In the genomic region with DNA sequence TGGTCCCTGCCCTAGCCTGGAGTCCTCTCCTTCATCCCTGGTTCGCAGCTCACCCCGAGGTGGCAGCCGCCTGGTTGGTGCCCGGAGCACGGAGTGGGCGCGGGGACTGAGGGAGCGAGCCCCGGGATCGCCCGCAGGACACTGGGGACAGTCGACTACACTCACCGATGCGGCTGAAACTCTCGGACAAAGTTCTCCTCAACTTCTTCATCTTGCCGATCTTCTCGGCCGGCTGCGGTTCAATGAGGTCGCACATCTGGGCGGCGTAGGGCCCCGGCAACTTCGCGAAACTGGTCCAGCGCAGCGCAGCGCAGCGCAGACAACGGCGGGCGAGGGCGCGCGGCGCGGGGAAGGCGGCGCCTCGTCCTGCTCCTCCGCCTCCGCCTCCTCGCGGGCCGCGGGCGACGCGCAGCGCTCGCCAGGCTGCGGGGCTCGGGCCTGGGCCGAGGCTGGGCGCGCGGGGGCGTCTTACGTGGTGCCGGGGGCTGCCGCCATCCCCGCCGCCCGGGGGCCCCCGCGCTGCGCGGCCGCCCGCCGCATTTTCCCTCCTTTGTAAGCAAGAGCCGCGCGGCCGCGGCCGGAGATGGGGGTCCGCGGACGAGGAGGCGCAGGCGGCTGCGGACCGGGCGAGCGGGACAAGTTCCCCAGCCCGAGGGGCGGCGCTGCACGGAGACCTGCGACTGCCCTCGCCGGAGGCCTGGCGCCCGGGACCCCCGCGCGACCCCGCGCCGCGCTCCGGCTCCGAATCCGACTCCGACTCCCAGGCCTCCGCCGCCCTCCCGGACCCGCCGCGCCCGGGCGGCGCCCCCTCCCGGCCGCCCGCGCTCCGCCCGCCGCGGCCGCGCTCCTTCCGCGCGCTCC, we compare ENCODE assay signal across 8 mouse cellular contexts. TPM values are rescaled to one million over a fixed set of nuclear protein-coding genes. Genes with fewer than 3 reads are reported as not detected.
DNase-seq lines count a peak whose midpoint lies in the region; ATAC-seq and TF ChIP-seq lines count a peak whose summit lies in the region.

No protein-coding gene starts in this region.

- H3K9me3 ChIP-seq in erythroblast, embryonic 14.5 days (ENCODE audit: control insufficient read depth, low read length) = no peaks in the 10 kb centered on the region; the same call in 1 of the 2 replicates
- no peaks in the 10 kb centered on the region for H3K9me3 ChIP-seq in embryonic facial prominence, embryonic 13.5 days
- H3K9me3 ChIP-seq in heart, embryonic 10.5 days = no peaks in the 10 kb centered on the region
- no peaks in the 10 kb centered on the region for H3K9me3 ChIP-seq in kidney, embryonic 15.5 days (replicated peaks)
- no peaks in the 10 kb centered on the region for H3K9me3 ChIP-seq in midbrain, postnatal 0 days (ENCODE audit: low read length)
- H3K9me3 ChIP-seq in stomach, embryonic 15.5 days = no peaks in the 10 kb centered on the region

- peak overlapping the region; percentile 50 for H3K4me3 ChIP-seq in erythroblast, embryonic 14.5 days (replicated peaks)
- H3K4me3 ChIP-seq in embryonic facial prominence, embryonic 13.5 days = peak overlapping the region; percentile 83
- H3K4me3 ChIP-seq in heart, embryonic 10.5 days = peak overlapping the region; percentile 82
- peak overlapping the region; percentile 79 for H3K4me3 ChIP-seq in kidney, embryonic 15.5 days (replicated peaks)
- H3K4me3 ChIP-seq in liver, adult 2 months (ENCODE audit: insufficient read depth, low read depth, low read length) = peak overlapping the region; percentile 77
- peak overlapping the region; percentile 62 for H3K4me3 ChIP-seq in midbrain, postnatal 0 days (ENCODE audit: low read depth, low read length)
- H3K4me3 ChIP-seq in stomach, embryonic 15.5 days (replicated peaks) = peak overlapping the region; percentile 73

- peak; percentile 80 for DNase-seq in heart, embryonic 10.5 days (ENCODE audit: low spot score)
- DNase-seq in liver, adult 2 months (ENCODE audit: extremely low read depth, low read depth, low spot score) = no peak
- peak; percentile 64 for DNase-seq in midbrain, postnatal 0 days (ENCODE audit: low spot score)

- no peaks in the 10 kb centered on the region for H3K79me2 ChIP-seq in liver, adult 2 months (ENCODE audit: control insufficient read depth, insufficient read depth, low read length)

- no peak for ATAC-seq in erythroblast, adult 5-6 weeks (replicated peaks; ENCODE audit: low FRiP score, poor library complexity, severe bottlenecking)
- ATAC-seq in embryonic facial prominence, embryonic 13.5 days (ENCODE audit: insufficient number of reproducible peaks, insufficient read depth, low FRiP score, low TSS enrichment, low read depth) = peak; percentile 89
- ATAC-seq in kidney, embryonic 15.5 days (replicated peaks; ENCODE audit: low FRiP score) = peak; percentile 94
- ATAC-seq in midbrain, postnatal 0 days (ENCODE audit: low FRiP score) = peak; percentile 91
- ATAC-seq in stomach, embryonic 15.5 days (ENCODE audit: insufficient read depth, low FRiP score, low read depth) = peak; percentile 90

- no peaks in the 10 kb centered on the region for H3K4me1 ChIP-seq in erythroblast, embryonic 14.5 days (ENCODE audit: control insufficient read depth)
- H3K4me1 ChIP-seq in embryonic facial prominence, embryonic 13.5 days = peaks cover 25% of the 10 kb centered on the region
- peaks cover 14% of the 10 kb centered on the region for H3K4me1 ChIP-seq in heart, embryonic 10.5 days
- peaks cover 19% of the 10 kb centered on the region for H3K4me1 ChIP-seq in kidney, embryonic 15.5 days
- H3K4me1 ChIP-seq in liver, adult 2 months (ENCODE audit: control insufficient read depth, insufficient read depth, low read length) = no peaks in the 10 kb centered on the region
- peaks cover 6% of the 10 kb centered on the region; the same call in 1 of the 2 replicates for H3K4me1 ChIP-seq in midbrain, postnatal 0 days (ENCODE audit: insufficient read depth, low read length)
- no peaks in the 10 kb centered on the region for H3K4me1 ChIP-seq in stomach, embryonic 15.5 days

- TF ChIP-seq CTCF in liver, adult 2 months (IDR thresholded peaks at IDR 0.05; ENCODE audit: low read depth, low read length) = no peak; the same call in 1 of the 2 replicates
- TF ChIP-seq CTCF in midbrain, postnatal 0 days (IDR thresholded peaks at IDR 0.05) = no peak

- peak overlapping the region; percentile 73 for H3K4me2 ChIP-seq in embryonic facial prominence, embryonic 13.5 days
- H3K4me2 ChIP-seq in kidney, embryonic 15.5 days = peak overlapping the region; percentile 90
- H3K4me2 ChIP-seq in midbrain, postnatal 0 days (ENCODE audit: low read depth, low read length, poor library complexity, severe bottlenecking) = peak overlapping the region; percentile 76
- peak overlapping the region; percentile 85 for H3K4me2 ChIP-seq in stomach, embryonic 15.5 days

- H3K27ac ChIP-seq in embryonic facial prominence, embryonic 13.5 days = peak overlapping the region; percentile 96
- H3K27ac ChIP-seq in heart, embryonic 10.5 days = peak overlapping the region; percentile 98
- peak overlapping the region; percentile 85 for H3K27ac ChIP-seq in kidney, embryonic 15.5 days
- no peak overlapping the region; the same call in 1 of the 2 replicates for H3K27ac ChIP-seq in liver, adult 2 months (replicated peaks; ENCODE audit: insufficient read depth, low read depth, low read length)
- H3K27ac ChIP-seq in midbrain, postnatal 0 days (ENCODE audit: low read depth, low read length) = peak overlapping the region; percentile 75
- H3K27ac ChIP-seq in stomach, embryonic 15.5 days = peak overlapping the region; percentile 82

- H3K36me3 ChIP-seq in erythroblast, embryonic 14.5 days (ENCODE audit: control insufficient read depth) = no peaks in the 10 kb centered on the region
- no peaks in the 10 kb centered on the region for H3K36me3 ChIP-seq in embryonic facial prominence, embryonic 13.5 days
- H3K36me3 ChIP-seq in heart, embryonic 10.5 days = no peaks in the 10 kb centered on the region
- no peaks in the 10 kb centered on the region for H3K36me3 ChIP-seq in kidney, embryonic 15.5 days
- no peaks in the 10 kb centered on the region for H3K36me3 ChIP-seq in liver, adult 2 months (ENCODE audit: control insufficient read depth, insufficient read depth, low read length)
- no peaks in the 10 kb centered on the region for H3K36me3 ChIP-seq in midbrain, postnatal 0 days (ENCODE audit: insufficient read depth, low read length)
- H3K36me3 ChIP-seq in stomach, embryonic 15.5 days = no peaks in the 10 kb centered on the region

- WGBS in embryonic facial prominence, embryonic 13.5 days = under 1% methylated on average over 110 of the region's 128 CpGs
- WGBS in heart, embryonic 10.5 days = under 1% methylated on average over 127 of the region's 128 CpGs
- WGBS in kidney, embryonic 15.5 days = under 1% methylated on average over 94 of the region's 128 CpGs
- under 1% methylated on average over 127 of the region's 128 CpGs for WGBS in liver, adult 2 months
- WGBS in midbrain, postnatal 0 days = under 1% methylated on average over 67 of the region's 128 CpGs
- under 1% methylated on average over 65 of the region's 128 CpGs for WGBS in stomach, embryonic 15.5 days

- peaks cover 38% of the 10 kb centered on the region for H3K27me3 ChIP-seq in erythroblast, embryonic 14.5 days (ENCODE audit: control insufficient read depth)
- no peaks in the 10 kb centered on the region for H3K27me3 ChIP-seq in embryonic facial prominence, embryonic 13.5 days
- H3K27me3 ChIP-seq in heart, embryonic 10.5 days (ENCODE audit: insufficient read depth, poor library complexity, severe bottlenecking) = no peaks in the 10 kb centered on the region
- H3K27me3 ChIP-seq in kidney, embryonic 15.5 days = no peaks in the 10 kb centered on the region
- H3K27me3 ChIP-seq in liver, adult 2 months (ENCODE audit: control insufficient read depth, insufficient read depth, low read length) = peaks cover 8% of the 10 kb centered on the region
- no peaks in the 10 kb centered on the region for H3K27me3 ChIP-seq in midbrain, postnatal 0 days (ENCODE audit: insufficient read depth, low read length)
- H3K27me3 ChIP-seq in stomach, embryonic 15.5 days (replicated peaks) = no peaks in the 10 kb centered on the region

- no peak for TF ChIP-seq POLR2A in liver, adult 2 months (IDR thresholded peaks at IDR 0.05; ENCODE audit: extremely low read depth, insufficient read depth, low read length)

- H3K9ac ChIP-seq in embryonic facial prominence, embryonic 13.5 days = peak overlapping the region; percentile 94
- H3K9ac ChIP-seq in kidney, embryonic 15.5 days = peak overlapping the region; percentile 84
- peak overlapping the region; percentile 62 for H3K9ac ChIP-seq in liver, adult 2 months (ENCODE audit: low read depth, low read length)
- H3K9ac ChIP-seq in midbrain, postnatal 0 days (replicated peaks; ENCODE audit: low read length, poor library complexity, severe bottlenecking) = peak overlapping the region; percentile 90
- H3K9ac ChIP-seq in stomach, embryonic 15.5 days = peak overlapping the region; percentile 77

RNA-seq across cellular contexts. Expression of a gene that starts 40.0 kb away (rescaled TPM):
- not detected in 2 replicates for polyA plus RNA-seq in erythroblast, embryonic 14.5 days (2012)
- total RNA-seq in erythroblast, adult 5-6 weeks (2015; ENCODE audit: low replicate concordance) = 0.63 TPM in 1 of 2 replicates, not detected in the other
- total RNA-seq in erythroblast, adult 5-6 weeks (2017; ENCODE audit: low replicate concordance) = 0.56 and 0.60 TPM in 2 replicates
- polyA plus RNA-seq in embryonic facial prominence, embryonic 13.5 days (2015; fragmentation: Nextera tagmentation; extraction: Ambion mirVana) = 24.5 and 31.5 TPM in 2 replicates
- polyA plus RNA-seq in heart, embryonic 10.5 days (2016; fragmentation: Nextera tagmentation; extraction: Ambion mirVana) = 15.8 and 17.7 TPM in 2 replicates
- 12.2 and 13.8 TPM in 2 replicates for polyA plus RNA-seq in kidney, embryonic 15.5 days (2015; fragmentation: Nextera tagmentation; extraction: Ambion mirVana)
- total RNA-seq in liver, adult 2 months (2014; rRNA removed) = 2.2 and 2.7 TPM in 2 replicates
- 0.31 and 0.32 TPM in 2 replicates for polyA plus RNA-seq in liver, adult 2 months (2012; rRNA removed)
- total RNA-seq in midbrain, postnatal 0 days (2014; rRNA removed) = 84.4 and 86.4 TPM in 2 replicates
- polyA plus RNA-seq in midbrain, postnatal 0 days (2015; fragmentation: Nextera tagmentation; extraction: Ambion mirVana) = 45.1 and 45.6 TPM in 2 replicates
- 18.1 and 18.8 TPM in 2 replicates for polyA plus RNA-seq in stomach, embryonic 15.5 days (2015; fragmentation: Nextera tagmentation; extraction: Ambion mirVana)
